Mouse (Mus musculus): ENCODE results near the gene Rapgef5. TPM values are rescaled to one million over a fixed set of nuclear protein-coding genes. Genes with fewer than 3 reads are reported as not detected.

The Rapgef5 gene
- polyA plus RNA-seq, 1 experiment from 2014 or later, result 6.1 TPM

GRCm38 (mm10) chr12:117638833-117639232 lies 122.6 kb downstream of the Rapgef5 start:
- Histone ChIP-seq H3K36me3 (no peaks in the 10 kb centered on the region), H3K27ac (replicated peaks) (no peak overlapping the region), H3K9me3 (replicated peaks) (no peaks in the 10 kb centered on the region), H3K27me3 (ENCODE audit: low read depth, poor library complexity, severe bottlenecking) (no peaks in the 10 kb centered on the region), H3K4me1 (no peaks in the 10 kb centered on the region), H3K4me3 (no peak overlapping the region)
- DNase-seq (ENCODE audit: low spot score), result no peak
- 91% methylated on average over 2 of the region's 2 CpGs for WGBS

- whole genome bisulfite sequencing, result 82% methylated on average over 6 of the region's 6 CpGs
- Histone ChIP-seq H3K27ac (replicated peaks) (no peak overlapping the region), H3K36me3 (no peaks in the 10 kb centered on the region), H3K27me3 (ENCODE audit: low read depth, poor library complexity, severe bottlenecking) (no peaks in the 10 kb centered on the region), H3K4me1 (no peaks in the 10 kb centered on the region), H3K9me3 (replicated peaks) (no peaks in the 10 kb centered on the region), H3K4me3 (no peak overlapping the region)
- no peak for DNase-seq (ENCODE audit: low spot score)
These were observed 123.3 kb downstream of the Rapgef5 start for GRCm38 (mm10) chr12:117639356-117640121.

GRCm38 (mm10) chr12:117642512-117642911 lies 126.2 kb downstream of the Rapgef5 start:
- Histone ChIP-seq H3K4me1 (no peaks in the 10 kb centered on the region), H3K27me3 (ENCODE audit: low read depth, poor library complexity, severe bottlenecking) (no peaks in the 10 kb centered on the region), H3K27ac (replicated peaks) (no peak overlapping the region), H3K9me3 (replicated peaks) (no peaks in the 10 kb centered on the region), H3K36me3 (no peaks in the 10 kb centered on the region), H3K4me3 (no peak overlapping the region)
- 81% methylated on average over 2 of the region's 2 CpGs for WGBS
- no peak for DNase-seq (ENCODE audit: low spot score)

- WGBS, result 84% methylated on average over 2 of the region's 2 CpGs
- DNase-seq (ENCODE audit: low spot score), result no peak
- H3K27ac ChIP-seq (replicated peaks), result no peak overlapping the region
These were observed 129.5 kb downstream of the Rapgef5 start for GRCm38 (mm10) chr12:117645771-117646170.

GRCm38 (mm10) chr12:117653920-117654472 lies 137.7 kb downstream of the Rapgef5 start:
- Histone ChIP-seq H3K36me3 (no peaks in the 10 kb centered on the region), H3K9me3 (replicated peaks) (no peaks in the 10 kb centered on the region), H3K27me3 (ENCODE audit: low read depth, poor library complexity, severe bottlenecking) (no peaks in the 10 kb centered on the region), H3K4me3 (no peak overlapping the region), H3K27ac (replicated peaks) (no peak overlapping the region), H3K4me1 (peaks cover 5% of the 10 kb centered on the region)
- no peak for DNase-seq (ENCODE audit: low spot score)
- 86% methylated on average over 8 of the region's 8 CpGs for WGBS

More at GRCm38 (mm10) chr12:117645771-117646170, 129.5 kb downstream of the Rapgef5 start:
- no peaks in the 10 kb centered on the region for H3K36me3 ChIP-seq
- no peaks in the 10 kb centered on the region for H3K4me1 ChIP-seq
- no peak overlapping the region for H3K4me3 ChIP-seq
- H3K27me3 ChIP-seq (ENCODE audit: low read depth, poor library complexity, severe bottlenecking), result no peaks in the 10 kb centered on the region
- no peaks in the 10 kb centered on the region for H3K9me3 ChIP-seq (replicated peaks)

GRCm38 (mm10) chr12:117656935-117657334 lies 140.7 kb downstream of the Rapgef5 start:
- Histone ChIP-seq H3K4me3 (no peak overlapping the region), H3K9me3 (replicated peaks) (no peaks in the 10 kb centered on the region), H3K4me1 (peaks cover 15% of the 10 kb centered on the region), H3K36me3 (no peaks in the 10 kb centered on the region), H3K27me3 (ENCODE audit: low read depth, poor library complexity, severe bottlenecking) (no peaks in the 10 kb centered on the region), H3K27ac (replicated peaks) (no peak overlapping the region)
- 84% methylated on average over 4 of the region's 4 CpGs for WGBS
- no peak for DNase-seq (ENCODE audit: low spot score)

GRCm38 (mm10) chr12:117657766-117658165 lies 141.5 kb downstream of the Rapgef5 start:
- Histone ChIP-seq H3K4me1 (peaks cover 15% of the 10 kb centered on the region), H3K4me3 (no peak overlapping the region), H3K27me3 (ENCODE audit: low read depth, poor library complexity, severe bottlenecking) (no peaks in the 10 kb centered on the region), H3K9me3 (replicated peaks) (no peaks in the 10 kb centered on the region), H3K27ac (replicated peaks) (no peak overlapping the region), H3K36me3 (no peaks in the 10 kb centered on the region)
- DNase-seq (ENCODE audit: low spot score), result no peak
- 90% methylated on average over 5 of the region's 5 CpGs for WGBS

- WGBS, result 35% methylated on average over 6 of the region's 6 CpGs
- peaks cover 15% of the 10 kb centered on the region for H3K4me1 ChIP-seq
- H3K36me3 ChIP-seq, result no peaks in the 10 kb centered on the region
- no peak overlapping the region for H3K27ac ChIP-seq (replicated peaks)
- DNase-seq (ENCODE audit: low spot score), result no peak
- no peaks in the 10 kb centered on the region for H3K9me3 ChIP-seq (replicated peaks)
- H3K4me3 ChIP-seq, result no peak overlapping the region
- H3K27me3 ChIP-seq (ENCODE audit: low read depth, poor library complexity, severe bottlenecking), result no peaks in the 10 kb centered on the region
These were observed 142.5 kb downstream of the Rapgef5 start for GRCm38 (mm10) chr12:117658821-117659220.

- Histone ChIP-seq H3K36me3 (no peaks in the 10 kb centered on the region), H3K27me3 (ENCODE audit: low read depth, poor library complexity, severe bottlenecking) (no peaks in the 10 kb centered on the region), H3K9me3 (replicated peaks) (no peaks in the 10 kb centered on the region), H3K4me3 (no peak overlapping the region), H3K27ac (replicated peaks) (no peak overlapping the region), H3K4me1 (peaks cover 15% of the 10 kb centered on the region)
- DNase-seq (ENCODE audit: low spot score), result no peak
- 46% methylated on average over 4 of the region's 4 CpGs for WGBS
These were observed 144.1 kb downstream of the Rapgef5 start for GRCm38 (mm10) chr12:117660361-117660760.

GRCm38 (mm10) chr12:117661871-117662270 lies 145.6 kb downstream of the Rapgef5 start:
- H3K27me3 ChIP-seq (ENCODE audit: low read depth, poor library complexity, severe bottlenecking), result no peaks in the 10 kb centered on the region
- H3K36me3 ChIP-seq, result no peaks in the 10 kb centered on the region
- no peak overlapping the region for H3K27ac ChIP-seq (replicated peaks)
- H3K4me1 ChIP-seq, result peaks cover 15% of the 10 kb centered on the region
- 90% methylated on average over 6 of the region's 6 CpGs for WGBS
- DNase-seq (ENCODE audit: low spot score), result no peak
- H3K4me3 ChIP-seq, result no peak overlapping the region
- H3K9me3 ChIP-seq (replicated peaks), result no peaks in the 10 kb centered on the region

GRCm38 (mm10) chr12:117663637-117664036 lies 147.4 kb downstream of the Rapgef5 start:
- WGBS, result 68% methylated on average over 5 of the region's 5 CpGs
- Histone ChIP-seq H3K9me3 (replicated peaks) (no peaks in the 10 kb centered on the region), H3K27ac (replicated peaks) (no peak overlapping the region), H3K4me1 (peaks cover 13% of the 10 kb centered on the region), H3K4me3 (no peak overlapping the region), H3K27me3 (ENCODE audit: low read depth, poor library complexity, severe bottlenecking) (no peaks in the 10 kb centered on the region), H3K36me3 (no peaks in the 10 kb centered on the region)
- no peak for DNase-seq (ENCODE audit: low spot score)

GRCm38 (mm10) chr12:117664644-117665043 lies 148.4 kb downstream of the Rapgef5 start:
- H3K27ac ChIP-seq (replicated peaks), result no peak overlapping the region
- WGBS, result 75% methylated on average over 5 of the region's 5 CpGs
- no peaks in the 10 kb centered on the region for H3K9me3 ChIP-seq (replicated peaks)
- H3K27me3 ChIP-seq (ENCODE audit: low read depth, poor library complexity, severe bottlenecking), result no peaks in the 10 kb centered on the region
- H3K4me1 ChIP-seq, result peaks cover 5% of the 10 kb centered on the region
- H3K36me3 ChIP-seq, result no peaks in the 10 kb centered on the region
- DNase-seq (ENCODE audit: low spot score), result no peak
- no peak overlapping the region for H3K4me3 ChIP-seq

- Histone ChIP-seq H3K9me3 (replicated peaks) (no peaks in the 10 kb centered on the region), H3K27ac (replicated peaks) (no peak overlapping the region), H3K4me1 (no peaks in the 10 kb centered on the region), H3K27me3 (ENCODE audit: low read depth, poor library complexity, severe bottlenecking) (no peaks in the 10 kb centered on the region), H3K4me3 (no peak overlapping the region), H3K36me3 (no peaks in the 10 kb centered on the region)
- 95% methylated on average over 3 of the region's 3 CpGs for WGBS
- no peak for DNase-seq (ENCODE audit: low spot score)
These were observed 150.1 kb downstream of the Rapgef5 start for GRCm38 (mm10) chr12:117666391-117666790.

Measured in midbrain, embryonic 10.5 days (tissue).